Mouse (Mus musculus): ENCODE data around the gene Sccpdh. TPM values are rescaled to one million over a fixed set of nuclear protein-coding genes. Genes with fewer than 3 reads are reported as not detected.

Gene Sccpdh
- total RNA-seq, 2 experiments from 2014 or later, result 58.7 to 59.7 TPM

GRCm38 (mm10) chr1:179734500-179735474, 66.8 kb downstream of the Sccpdh start:
- DNase-seq, result peak; percentile 73

GRCm38 (mm10) chr1:179736483-179736882, 68.5 kb downstream of the Sccpdh start:
- no peak for DNase-seq

Other genes with a start within 250 kb of the Sccpdh start
- gene Smyd3, start 150.2 kb upstream of the Sccpdh start, total RNA-seq (2021), result 1 to 10 TPM; 5.8 to 6.1 TPM
- 10 to 100 TPM; 22.2 to 25.9 TPM for gene Tfb2m, start 121.9 kb upstream of the Sccpdh start, total RNA-seq (2021)
- 10 to 100 TPM; 33.8 to 35.9 TPM for gene Cnst, start 121.8 kb upstream of the Sccpdh start, total RNA-seq (2021)
- under 1 TPM; 0.09 to 0.23 TPM for gene Kif28, start 77.1 kb downstream of the Sccpdh start, total RNA-seq (2021)
- not detected for gene Gm10518, start 135.2 kb downstream of the Sccpdh start, total RNA-seq (2021)
- 10 to 100 TPM; 21.0 to 25.7 TPM for gene Ahctf1, start 135.5 kb downstream of the Sccpdh start, total RNA-seq (2021)

Measured in gastrocnemius, postnatal 10 days (tissue).